Mouse (Mus musculus) heart, postnatal 0 days (tissue): ENCODE measurements around the gene Pgm2l1.

Source experiments
- CTCF ChIP-seq: IDR thresholded peaks from 2 replicates; pipeline ENCODE4 v1.5.1; 2016; ENCODE audit warnings: antibody characterized with exemption, control low read depth, low read depth
- EP300 ChIP-seq: IDR thresholded peaks from 2 replicates; pipeline ENCODE4 v1.6.1; 2016; ENCODE audit warnings: antibody characterized with exemption, low read depth

GRCm38 (mm10) chr7:100296699-100297098 lies 69.5 kb downstream of the Pgm2l1 start:
- no peak for TF ChIP-seq CTCF
- TF ChIP-seq EP300, result no peak
